11 mouse cellular contexts compared by ENCODE assay signal in the genomic region with DNA sequence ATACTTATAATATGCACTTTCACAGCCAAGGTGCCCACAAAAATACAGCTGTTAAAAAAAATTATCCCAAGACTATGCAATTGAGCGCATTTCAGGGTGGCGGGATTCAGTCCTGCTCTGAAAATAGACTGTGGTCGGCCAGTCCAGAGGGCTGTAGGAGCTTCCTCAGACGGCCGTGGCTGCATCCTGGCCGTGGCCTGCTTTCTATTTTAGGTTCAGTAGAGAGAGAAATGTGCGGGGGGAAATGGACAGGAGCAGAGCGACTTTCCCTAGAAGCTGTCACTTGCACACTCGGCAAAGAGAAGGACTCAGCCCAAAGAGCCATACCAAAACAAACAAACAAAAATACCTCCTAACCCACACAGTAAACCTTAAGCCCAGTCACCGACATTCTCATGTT.
DNase-seq lines count a peak whose midpoint lies in the region; ATAC-seq and TF ChIP-seq lines count a peak whose summit lies in the region.
"Had no signal": no experiment of that assay in that cellular context is flagged by ENCODE, and none has a peak within 500 bp of the region (broad histone marks: within the 10 kb centered on the region; RNA-seq: fewer than 3 reads in every experiment).

No protein-coding gene starts in this region.

- H3K27ac ChIP-seq in hindbrain, embryonic 14.5 days = peak overlapping the region; percentile 32; the same call in 1 of the 2 replicates
- no peak overlapping the region for H3K27ac ChIP-seq in hindbrain, embryonic 16.5 days (ENCODE audit: low read depth, low read length)
- H3K27ac ChIP-seq in bone marrow macrophage, adult 2 months (ENCODE audit: insufficient read depth, low read depth, low read length) = peak overlapping the region; percentile 67
- 0 out of 2 replicates have a peak overlapping the region, but pooled peaks have one; percentile 59 for H3K27ac ChIP-seq in cortical plate, adult 2 months (ENCODE audit: insufficient read depth, low read length)
- H3K27ac ChIP-seq: midbrain, embryonic 12.5 days had no signal

- no peak for TF ChIP-seq POLR2A in bone marrow macrophage, adult 2 months (IDR thresholded peaks at IDR 0.05; ENCODE audit: borderline replicate concordance, low read depth, low read length)
- no peak for TF ChIP-seq POLR2A in cortical plate, adult 2 months (IDR thresholded peaks at IDR 0.05; ENCODE audit: extremely low read depth, insufficient read depth, low read length)

- 80% methylated on average over 10 of the region's 10 CpGs for WGBS in hindbrain, embryonic 14.5 days
- 81% methylated on average over 10 of the region's 10 CpGs for WGBS in hindbrain, embryonic 16.5 days

- H3K4me2 ChIP-seq in hindbrain, embryonic 14.5 days (replicated peaks) = no peak overlapping the region
- no peak overlapping the region for H3K4me2 ChIP-seq in hindbrain, embryonic 16.5 days (ENCODE audit: low read length)
- H3K4me2 ChIP-seq: midbrain, embryonic 12.5 days had no signal

- no peak for DNase-seq in hindbrain, embryonic 14.5 days (ENCODE audit: low spot score)
- DNase-seq in kidney, postnatal 10 days = peak; percentile 64
- no peak for DNase-seq in ovary, adult 18-20 months (ENCODE audit: low spot score)
- DNase-seq in urinary bladder, adult 18-20 months (ENCODE audit: low spot score in 2 of 2) = no peak
- DNase-seq: thymus, postnatal 36 days had no signal

- no peak for TF ChIP-seq CTCF in bone marrow macrophage, adult 2 months (IDR thresholded peaks at IDR 0.05; ENCODE audit: low read depth, low read length)
- no peak for TF ChIP-seq CTCF in cortical plate, adult 2 months (IDR thresholded peaks at IDR 0.05; ENCODE audit: extremely low read depth, insufficient read depth, low read length)

- ATAC-seq in hindbrain, embryonic 14.5 days (ENCODE audit: low FRiP score) = no peak
- no peak for ATAC-seq in hindbrain, embryonic 16.5 days
- ATAC-seq in inflammation-experienced regulatory T-cells, adult 6 months = no peak
- ATAC-seq: forebrain, embryonic 16.5 days had no signal

- H3K9me3 ChIP-seq in hindbrain, embryonic 14.5 days (ENCODE audit: control insufficient read depth, low read length) = no peaks in the 10 kb centered on the region
- no peaks in the 10 kb centered on the region for H3K9me3 ChIP-seq in hindbrain, embryonic 16.5 days (ENCODE audit: control insufficient read depth, low read length)
- H3K9me3 ChIP-seq: midbrain, embryonic 12.5 days had no signal

- H3K9ac ChIP-seq in hindbrain, embryonic 14.5 days = no peak overlapping the region
- no peak overlapping the region for H3K9ac ChIP-seq in hindbrain, embryonic 16.5 days (ENCODE audit: low read depth, low read length)
- H3K9ac ChIP-seq: midbrain, embryonic 12.5 days had no signal

- no peak overlapping the region for H3K4me3 ChIP-seq in hindbrain, embryonic 14.5 days (replicated peaks; ENCODE audit: low read length)
- no peak overlapping the region for H3K4me3 ChIP-seq in hindbrain, embryonic 16.5 days (ENCODE audit: low read length)
- H3K4me3 ChIP-seq in bone marrow macrophage, adult 2 months (ENCODE audit: insufficient read depth, low read length) = peak overlapping the region; percentile 3; the same call in 1 of the 2 replicates
- no peak overlapping the region for H3K4me3 ChIP-seq in cortical plate, adult 2 months (ENCODE audit: insufficient read depth, low read length)
- H3K4me3 ChIP-seq: midbrain, embryonic 12.5 days had no signal

- H3K27me3 ChIP-seq in hindbrain, embryonic 14.5 days (ENCODE audit: control insufficient read depth, insufficient read depth, low read length) = no peaks in the 10 kb centered on the region
- no peaks in the 10 kb centered on the region for H3K27me3 ChIP-seq in hindbrain, embryonic 16.5 days (replicated peaks; ENCODE audit: control insufficient read depth, insufficient read depth, low read length)
- H3K27me3 ChIP-seq: midbrain, embryonic 12.5 days had no signal

- H3K4me1 ChIP-seq in hindbrain, embryonic 14.5 days (replicated peaks; ENCODE audit: control insufficient read depth, insufficient read depth, low read length) = no peaks in the 10 kb centered on the region
- no peaks in the 10 kb centered on the region for H3K4me1 ChIP-seq in hindbrain, embryonic 16.5 days (ENCODE audit: control insufficient read depth, insufficient read depth, low read depth, low read length)
- H3K4me1 ChIP-seq in bone marrow macrophage, adult 2 months (ENCODE audit: control insufficient read depth, insufficient read depth, low read length) = peaks cover 39% of the 10 kb centered on the region
- H3K4me1 ChIP-seq in cortical plate, adult 2 months (ENCODE audit: control insufficient read depth, insufficient read depth, low read length) = peaks cover 4% of the 10 kb centered on the region; the same call in 1 of the 2 replicates
- H3K4me1 ChIP-seq: midbrain, embryonic 12.5 days had no signal

- H3K36me3 ChIP-seq in hindbrain, embryonic 14.5 days (replicated peaks; ENCODE audit: control insufficient read depth, insufficient read depth) = 0 out of 2 replicates have a peak, but pooled peaks cover under 1% of the 10 kb centered on the region
- H3K36me3 ChIP-seq in hindbrain, embryonic 16.5 days (ENCODE audit: control insufficient read depth, insufficient read depth, low read length) = no peaks in the 10 kb centered on the region; the same call in 1 of the 2 replicates
- H3K36me3 ChIP-seq: midbrain, embryonic 12.5 days had no signal
